Mouse (Mus musculus) cerebellum, postnatal 36 days (tissue): ENCODE measurements around the gene Nfam1.

Experiments used
- DNase-seq, 2 experiments: peaks; one replicate each; pipeline ENCODE4 v3.0.0; 2021 to 2022; ENCODE audit warnings: mixed read lengths in 2 of 2

Gene Nfam1

DNA sequence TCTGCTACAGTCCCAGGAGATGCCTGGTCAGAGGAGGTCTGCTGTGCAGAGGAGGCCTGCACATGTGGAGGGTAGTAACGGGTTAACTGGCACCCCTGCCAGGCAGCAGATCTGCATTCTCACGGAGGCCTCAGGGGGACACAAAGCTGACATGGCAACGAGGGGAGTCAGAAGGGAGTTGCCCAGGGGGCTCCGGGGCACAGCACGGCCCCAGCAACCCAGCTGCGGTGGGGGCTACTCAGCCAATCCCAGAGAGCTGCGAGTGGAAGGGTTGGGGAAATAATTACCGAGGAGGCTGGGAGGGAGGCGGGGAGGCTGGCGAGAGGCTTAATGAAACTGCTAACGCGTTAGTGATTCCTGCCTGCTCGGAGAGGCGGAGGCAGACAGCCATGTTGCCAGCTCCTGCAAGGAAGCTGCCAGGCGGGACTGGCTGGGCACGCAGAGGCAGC lies 74.8 kb downstream of the Nfam1 start:
- DNase-seq: no peak

- no peak for DNase-seq
Measured at GRCm38 (mm10) chr15:82956721-82957120, 76.4 kb downstream of the Nfam1 start.

GRCm38 (mm10) chr15:82956310-82956709 lies 76.8 kb downstream of the Nfam1 start:
- no peak for DNase-seq

DNA sequence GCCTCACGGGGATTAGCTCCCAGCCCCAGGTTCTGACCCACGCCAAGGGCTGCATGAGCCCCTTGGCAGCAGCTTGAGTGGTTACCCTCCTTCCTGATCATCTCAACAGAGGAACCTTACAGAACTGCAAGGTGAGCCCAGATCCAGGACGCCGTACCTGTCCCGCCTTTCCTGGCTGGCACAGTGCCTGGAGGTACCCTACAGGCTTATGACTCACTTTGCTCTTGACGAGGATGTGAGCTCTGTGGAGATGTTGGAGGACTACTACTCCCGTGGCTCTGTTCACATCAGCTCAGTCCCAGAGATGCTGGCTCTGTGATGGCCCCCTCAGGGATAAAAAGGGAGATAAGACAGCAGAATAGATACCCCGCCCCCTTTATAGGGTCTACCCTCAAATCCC lies 77.8 kb downstream of the Nfam1 start:
- no peak for DNase-seq

DNA sequence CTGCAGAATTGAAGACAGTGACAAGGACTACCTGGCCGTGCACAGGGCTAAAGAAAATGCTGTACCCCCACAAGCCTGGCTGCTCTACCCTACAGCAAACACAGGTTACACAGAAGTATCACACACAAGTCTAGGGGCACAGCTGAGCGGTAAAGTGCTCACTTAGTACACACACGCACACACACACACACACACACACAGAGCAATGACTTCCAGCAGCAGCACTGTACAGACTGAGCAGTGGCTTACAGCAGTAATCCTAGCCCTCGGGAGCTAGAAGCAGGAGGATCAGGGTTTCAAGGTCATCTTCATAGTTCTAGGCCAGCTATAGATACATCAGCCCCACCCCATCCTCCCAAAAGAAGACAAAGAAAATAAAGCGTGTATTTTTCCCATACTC lies 79.1 kb downstream of the Nfam1 start:
- DNase-seq: no peak

DNA sequence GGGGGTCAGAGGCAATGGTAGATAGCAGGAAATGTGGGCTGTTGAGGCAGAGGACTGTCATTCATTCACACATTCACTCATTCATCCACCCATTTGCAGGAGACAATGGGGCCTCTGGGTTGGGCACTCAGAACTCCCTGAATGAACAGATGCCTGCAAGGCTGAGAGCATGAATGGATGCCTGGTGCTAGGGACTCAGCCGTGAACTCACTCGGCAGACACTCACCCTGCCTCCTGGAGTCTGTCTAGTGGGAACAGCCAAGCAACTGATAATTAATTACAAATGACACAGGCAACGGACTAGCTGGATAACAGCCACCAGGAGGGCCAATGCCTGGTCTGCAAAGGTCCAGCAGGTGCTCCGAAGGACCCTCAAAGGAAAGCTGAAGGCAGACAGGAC lies 80.0 kb downstream of the Nfam1 start:
- no peak for DNase-seq

- DNase-seq: no peak
Measured at GRCm38 (mm10) chr15:82952292-82952705, 80.8 kb downstream of the Nfam1 start.

DNA sequence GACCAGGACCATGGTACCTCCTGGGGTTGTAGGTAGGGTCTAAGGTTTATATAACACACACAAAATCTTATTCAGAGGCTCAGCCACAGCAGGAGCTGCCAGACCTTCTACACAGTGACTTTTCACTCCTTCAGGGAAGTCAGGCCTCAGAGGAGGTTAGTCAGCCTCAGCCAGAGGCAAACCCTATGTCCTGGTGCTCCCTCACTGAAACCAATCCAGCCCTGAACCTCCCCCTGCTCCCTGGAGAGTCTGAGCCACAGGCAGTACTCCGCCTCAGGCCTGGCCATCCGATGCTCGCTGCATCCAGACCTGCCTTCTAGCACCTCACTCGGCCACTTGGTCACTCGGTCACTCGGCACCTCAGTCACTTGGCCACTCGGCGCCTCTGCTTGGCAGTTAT lies 82.9 kb downstream of the Nfam1 start:
- no peak for DNase-seq

DNA sequence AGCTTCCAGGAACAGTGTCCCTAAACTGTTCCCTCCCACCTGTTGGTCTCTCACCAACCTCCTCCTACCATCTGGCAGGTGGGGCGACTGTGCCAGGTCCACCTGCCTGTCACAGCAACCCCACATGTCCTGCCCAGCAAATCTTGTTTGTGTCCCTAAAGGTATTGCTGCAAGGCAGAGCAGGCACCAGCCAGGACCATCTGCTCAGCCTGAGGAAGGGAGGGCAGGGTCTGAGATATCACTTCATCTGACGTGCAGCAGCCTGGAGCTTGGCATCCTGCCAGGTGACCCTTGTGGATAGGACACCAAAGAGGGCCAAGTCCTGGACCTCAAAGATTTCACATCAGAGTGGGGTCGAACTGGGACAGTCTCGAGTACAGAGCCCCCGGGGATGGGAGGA lies 85.7 kb downstream of the Nfam1 start:
- DNase-seq: peak; percentile 48 to 67

- DNase-seq: no peak
Measured at GRCm38 (mm10) chr15:82944479-82945195, 88.5 kb downstream of the Nfam1 start.
